Comparison of ENCODE assay signal across 8 mouse cellular contexts in genomic region chr19:12572614-12573265, GRCm38 (mm10). TPM values are rescaled to one million over a fixed set of nuclear protein-coding genes. Genes with fewer than 3 reads are reported as not detected.
A peak's percentile ranks its signal among the peaks of the same experiment; 100 is the strongest.
DNase-seq lines count a peak whose midpoint lies in the region; ATAC-seq and TF ChIP-seq lines count a peak whose summit lies in the region.

No protein-coding gene starts in this region.

- H3K4me1 ChIP-seq in lung, embryonic 14.5 days (ENCODE audit: insufficient read depth), result no peaks in the 10 kb centered on the region
- peaks cover 3% of the 10 kb centered on the region; the same call in 1 of the 2 replicates for H3K4me1 ChIP-seq in lung, adult 2 months (ENCODE audit: control insufficient read depth, insufficient read depth, low read length)
- peaks cover 19% of the 10 kb centered on the region for H3K4me1 ChIP-seq in forebrain, embryonic 12.5 days
- H3K4me1 ChIP-seq in limb, embryonic 10.5 days, result peaks cover 13% of the 10 kb centered on the region
- H3K4me1 ChIP-seq in neural tube, embryonic 15.5 days, result peaks cover 8% of the 10 kb centered on the region

- 84% methylated on average over 1 of the region's 1 CpGs for WGBS in lung, embryonic 14.5 days
- 60% methylated on average over 1 of the region's 1 CpGs for WGBS in lung, adult 2 months
- 91% methylated on average over 1 of the region's 1 CpGs for WGBS in forebrain, embryonic 12.5 days
- 95% methylated on average over 1 of the region's 1 CpGs for WGBS in limb, embryonic 10.5 days
- 94% methylated on average over 1 of the region's 1 CpGs for WGBS in neural tube, embryonic 15.5 days

- H3K4me3 ChIP-seq in lung, embryonic 14.5 days (ENCODE audit: low read depth, low read length), result peak overlapping the region; percentile 45
- H3K4me3 ChIP-seq in lung, adult 2 months (replicated peaks; ENCODE audit: extremely low read depth, low read depth, low read length), result no peak overlapping the region
- peak overlapping the region; percentile 37 for H3K4me3 ChIP-seq in forebrain, embryonic 12.5 days (replicated peaks)
- peak overlapping the region; percentile 45 for H3K4me3 ChIP-seq in limb, embryonic 10.5 days
- peak overlapping the region; percentile 42 for H3K4me3 ChIP-seq in neural tube, embryonic 15.5 days (replicated peaks)

- peak; percentile 23 for DNase-seq in lung, embryonic 14.5 days
- DNase-seq in lung, adult 2 months, result no peak
- no peak for DNase-seq in limb, embryonic 10.5 days (ENCODE audit: low spot score)
- DNase-seq in right cerebral cortex, postnatal 4 days, result no peak
- DNase-seq in urinary bladder, postnatal 10 days (ENCODE audit: low spot score), result no peak
- no peak for DNase-seq in kidney, postnatal 25 days

- TF ChIP-seq POLR2A in lung, adult 2 months (IDR thresholded peaks at IDR 0.05; ENCODE audit: borderline replicate concordance, extremely low read depth, low read depth, low read length), result no peak

- H3K9me3 ChIP-seq in lung, embryonic 14.5 days (ENCODE audit: low read depth, low read length), result no peaks in the 10 kb centered on the region
- H3K9me3 ChIP-seq in forebrain, embryonic 12.5 days, result no peaks in the 10 kb centered on the region
- H3K9me3 ChIP-seq in limb, embryonic 10.5 days (replicated peaks), result no peaks in the 10 kb centered on the region
- H3K9me3 ChIP-seq in neural tube, embryonic 15.5 days (replicated peaks), result no peaks in the 10 kb centered on the region

- peaks cover 9% of the 10 kb centered on the region for H3K36me3 ChIP-seq in lung, embryonic 14.5 days (ENCODE audit: insufficient read depth)
- H3K36me3 ChIP-seq in forebrain, embryonic 12.5 days (replicated peaks), result peaks cover 9% of the 10 kb centered on the region
- peaks cover 10% of the 10 kb centered on the region for H3K36me3 ChIP-seq in limb, embryonic 10.5 days
- H3K36me3 ChIP-seq in neural tube, embryonic 15.5 days, result no peaks in the 10 kb centered on the region

- H3K27ac ChIP-seq in lung, embryonic 14.5 days (ENCODE audit: low read depth), result peak overlapping the region; percentile 61
- 0 out of 2 replicates have a peak overlapping the region, but pooled peaks have one; percentile 31 for H3K27ac ChIP-seq in forebrain, embryonic 12.5 days
- peak overlapping the region; percentile 44; the same call in 1 of the 2 replicates for H3K27ac ChIP-seq in limb, embryonic 10.5 days
- H3K27ac ChIP-seq in neural tube, embryonic 15.5 days (replicated peaks), result peak overlapping the region; percentile 68

- TF ChIP-seq CTCF in lung, embryonic 14.5 days (IDR thresholded peaks at IDR 0.05; ENCODE audit: low read depth), result no peak
- TF ChIP-seq CTCF in lung, adult 2 months (IDR thresholded peaks at IDR 0.05; ENCODE audit: insufficient read depth, low read length), result no peak

- ATAC-seq in lung, embryonic 14.5 days (ENCODE audit: insufficient read depth), result no peak; the same call in 1 of the 2 replicates
- no peak; the same call in 1 of the 2 replicates for ATAC-seq in forebrain, embryonic 12.5 days (ENCODE audit: low FRiP score)
- ATAC-seq in neural tube, embryonic 15.5 days (ENCODE audit: low FRiP score), result peak; percentile 71; the same call in 1 of the 2 replicates

- H3K9ac ChIP-seq in lung, embryonic 14.5 days, result 0 out of 2 replicates have a peak overlapping the region, but pooled peaks have one; percentile 6
- H3K9ac ChIP-seq in forebrain, embryonic 12.5 days, result 0 out of 2 replicates have a peak overlapping the region, but pooled peaks have one; percentile 59
- peak overlapping the region; percentile 44 for H3K9ac ChIP-seq in neural tube, embryonic 15.5 days (replicated peaks)

- peak overlapping the region; percentile 75 for H3K4me2 ChIP-seq in lung, embryonic 14.5 days
- peak overlapping the region; percentile 56 for H3K4me2 ChIP-seq in forebrain, embryonic 12.5 days
- peak overlapping the region; percentile 65 for H3K4me2 ChIP-seq in neural tube, embryonic 15.5 days

- H3K27me3 ChIP-seq in lung, embryonic 14.5 days (ENCODE audit: insufficient read depth, low read length), result no peaks in the 10 kb centered on the region
- H3K27me3 ChIP-seq in forebrain, embryonic 12.5 days, result no peaks in the 10 kb centered on the region
- H3K27me3 ChIP-seq in limb, embryonic 10.5 days (ENCODE audit: low read depth, poor library complexity, severe bottlenecking), result no peaks in the 10 kb centered on the region
- no peaks in the 10 kb centered on the region for H3K27me3 ChIP-seq in neural tube, embryonic 15.5 days (replicated peaks)

RNA-seq across cellular contexts. Expression of gene Gm4952, which starts 27.0 kb away (rescaled TPM):
- not detected in 2 replicates for polyA plus RNA-seq in lung, embryonic 14.5 days (2014; fragmentation: Nextera tagmentation; extraction: Ambion mirVana)
- polyA plus RNA-seq in lung, adult 2 months (2012; rRNA removed), result not detected in 2 replicates
- not detected in 2 replicates for polyA plus RNA-seq in forebrain, embryonic 12.5 days (2016; fragmentation: Nextera tagmentation; extraction: Ambion mirVana)
- polyA plus RNA-seq in limb, embryonic 10.5 days (2016; fragmentation: Nextera tagmentation; extraction: Ambion mirVana), result not detected in 2 replicates
- 0.13 and 0.15 TPM in 2 replicates for polyA plus RNA-seq in neural tube, embryonic 15.5 days (2015; fragmentation: Nextera tagmentation; extraction: Ambion mirVana)

RNA-seq across cellular contexts. Expression of gene Fam111a, which starts 27.2 kb away (rescaled TPM):
- polyA plus RNA-seq in lung, embryonic 14.5 days (2014; fragmentation: Nextera tagmentation; extraction: Ambion mirVana), result 34.9 and 37.9 TPM in 2 replicates
- polyA plus RNA-seq in lung, adult 2 months (2012; rRNA removed), result 1.4 and 2.8 TPM in 2 replicates
- polyA plus RNA-seq in forebrain, embryonic 12.5 days (2016; fragmentation: Nextera tagmentation; extraction: Ambion mirVana), result 17.9 and 18.4 TPM in 2 replicates
- 11.5 and 15.4 TPM in 2 replicates for polyA plus RNA-seq in limb, embryonic 10.5 days (2016; fragmentation: Nextera tagmentation; extraction: Ambion mirVana)
- polyA plus RNA-seq in neural tube, embryonic 15.5 days (2015; fragmentation: Nextera tagmentation; extraction: Ambion mirVana), result 6.2 and 11.7 TPM in 2 replicates

Comparison
In these comparisons a context has a peak if more than half of its experiments do, and no peak if none do; other contexts are left out.
1. H3K9ac ChIP-seq: peak in every context shown above with its lines; median percentile 59 in forebrain, embryonic 12.5 days; 44 in neural tube, embryonic 15.5 days; 6 in lung, embryonic 14.5 days.